Mouse (Mus musculus) common myeloid progenitor, adult 5-6 weeks (primary cell): ENCODE measurements around the gene Capn2. TPM values are rescaled to one million over a fixed set of nuclear protein-coding genes. Genes with fewer than 3 reads are reported as not detected.

Source experiments
- ATAC-seq: replicated peaks from 2 replicates; pipeline ENCODE4 v1.8.0; 2016; ENCODE audit warnings: low read depth, mild to moderate bottlenecking, moderate TSS enrichment, inconsistent platforms; ENCODE audit not compliant: poor library complexity, severe bottlenecking
- total RNA-seq: library from RNA; stranded (forward); fragments of 200-1000, 187-1606 nt; gene quantifications from 2 replicates; pipeline ENCODE4 v1.2.3, GENCODE M21; 2017

Capn2 gene
- total RNA-seq, 1 experiment from 2014 or later: 22.4 TPM

DNA sequence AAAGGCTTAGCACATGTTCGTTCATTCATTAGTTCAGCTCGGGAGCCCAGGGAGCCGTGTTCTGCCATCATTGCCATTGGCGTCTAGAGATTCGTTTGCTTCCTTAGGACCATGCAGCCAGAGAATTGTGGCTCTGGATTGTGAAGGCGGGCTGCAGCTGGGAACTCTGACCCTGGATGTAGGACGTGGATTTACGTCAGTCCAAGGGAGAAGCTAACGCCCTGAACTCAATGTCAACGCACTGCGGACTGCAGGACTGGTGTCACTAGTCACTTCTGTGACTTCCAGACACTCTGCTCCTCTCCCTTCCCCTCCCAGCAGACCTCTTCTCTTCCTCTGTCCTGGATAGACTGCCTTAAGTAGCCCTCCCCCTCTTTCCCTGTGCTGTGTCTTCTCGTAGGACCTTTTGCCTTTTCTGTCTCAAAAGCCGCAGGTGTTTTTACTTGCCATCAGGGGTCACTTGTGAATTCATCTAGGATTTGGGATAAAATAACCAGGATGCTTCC lies 9.9 kb upstream of the Capn2 start:
- no peak for ATAC-seq

DNA sequence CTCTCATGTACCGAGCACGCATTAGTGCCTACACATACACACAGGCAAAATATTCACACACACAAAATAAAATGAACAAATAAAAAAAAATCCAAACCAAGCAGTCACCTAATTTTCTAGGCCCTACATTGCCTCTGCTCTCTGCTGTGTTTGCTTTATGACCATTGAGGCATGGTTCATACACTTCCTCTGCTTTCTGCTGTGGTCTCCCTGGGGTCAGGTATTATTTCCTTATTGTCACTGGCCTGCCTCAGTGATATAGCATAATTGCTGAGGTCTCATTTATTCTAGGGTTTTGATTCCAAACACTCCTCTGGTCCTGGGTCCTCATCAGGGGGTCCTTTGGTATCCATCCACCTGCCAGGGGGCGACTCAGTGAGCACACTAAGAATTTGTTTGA lies 8.2 kb upstream of the Capn2 start:
- ATAC-seq: no peak

GRCm38 (mm10) chr1:182523692-182524091 lies 6.3 kb upstream of the Capn2 start:
- ATAC-seq: no peak

DNA sequence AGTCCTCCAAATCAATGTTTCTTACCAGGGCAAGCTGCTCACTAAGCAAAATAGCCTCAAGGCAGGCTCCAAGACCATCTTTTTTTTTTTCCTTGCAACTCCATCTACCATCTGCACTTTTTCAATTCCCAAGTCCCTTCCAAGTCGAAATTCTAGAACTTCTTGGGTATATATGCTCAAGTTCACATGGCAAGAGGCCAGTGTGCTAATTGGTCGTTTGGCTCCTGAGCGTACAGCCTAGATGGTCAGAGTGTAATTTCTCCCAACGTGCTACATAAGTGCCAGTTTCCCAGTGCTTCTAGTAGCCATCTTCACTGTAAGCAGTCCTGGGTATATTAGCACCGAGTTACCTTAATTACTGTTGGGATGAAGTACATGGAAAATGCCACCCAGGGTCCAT lies 5.6 kb upstream of the Capn2 start:
- no peak for ATAC-seq

DNA sequence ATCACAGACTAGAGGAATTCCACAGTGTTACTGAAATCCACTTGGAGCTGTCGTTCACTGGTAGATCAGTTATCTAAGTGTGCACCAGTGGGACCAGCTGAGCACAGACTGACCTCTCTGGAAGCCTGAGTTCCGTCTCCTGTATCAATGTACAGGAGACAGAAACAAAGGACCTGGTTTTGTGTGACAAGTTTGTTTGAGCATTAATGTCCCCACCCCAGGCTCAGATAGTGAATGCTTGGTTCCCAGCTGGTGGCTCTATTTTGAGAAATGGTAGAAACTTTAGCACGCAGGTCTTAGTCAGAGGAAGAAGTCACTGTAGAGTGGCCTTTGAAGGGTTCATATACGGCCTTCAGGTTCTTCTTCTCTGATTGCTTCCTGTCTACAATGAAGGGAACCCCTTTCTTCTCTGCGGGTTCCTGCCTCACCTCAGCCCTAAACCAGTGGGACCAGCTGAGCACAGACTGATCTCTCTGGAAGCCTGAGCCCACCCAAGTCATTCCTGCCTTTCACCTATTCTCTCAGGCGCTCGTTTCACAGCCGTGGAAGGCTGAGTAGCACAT lies 3.6 kb upstream of the Capn2 start:
- no peak for ATAC-seq

DNA sequence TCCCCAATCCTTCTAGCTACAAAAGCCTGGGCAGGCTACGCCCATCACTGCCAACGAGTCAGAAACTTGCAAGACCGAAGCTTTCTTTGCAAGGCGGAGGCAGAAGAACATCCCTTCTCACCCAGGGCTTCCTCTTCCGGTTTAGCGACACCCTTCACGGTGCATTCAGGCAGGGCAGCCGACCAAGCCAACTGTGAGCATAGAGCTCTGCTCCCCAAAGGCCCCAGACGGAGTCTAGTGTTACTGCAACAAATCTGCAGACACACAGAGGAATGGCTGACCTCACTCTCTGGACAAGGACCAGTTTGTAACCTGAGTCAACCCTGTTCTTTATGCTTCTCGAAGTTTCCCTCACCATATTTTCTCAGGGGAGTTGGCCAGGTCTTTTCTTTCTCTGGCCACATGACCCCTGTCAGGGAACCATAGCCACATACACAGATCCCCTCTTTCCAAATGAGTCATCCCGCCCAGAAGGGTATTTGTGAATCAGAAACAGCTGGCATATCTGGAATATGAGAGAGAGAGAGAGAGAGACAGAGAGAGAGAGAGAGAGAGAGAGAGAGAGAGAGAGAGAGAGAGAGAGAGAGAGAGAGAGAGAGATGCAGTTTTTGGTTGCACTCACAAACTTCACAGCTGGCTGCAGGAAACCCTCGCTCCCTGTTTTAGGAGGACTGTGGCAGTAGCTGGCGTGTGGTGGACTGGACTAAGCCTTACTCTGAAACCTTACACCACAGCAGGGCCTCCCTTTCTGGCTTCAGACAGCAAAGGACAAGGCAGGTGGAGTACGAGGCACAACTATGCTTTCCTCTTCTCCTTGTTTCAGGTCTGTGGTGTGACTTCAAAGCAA lies 2.9 kb upstream of the Capn2 start:
- ATAC-seq: peak; percentile 46

DNA sequence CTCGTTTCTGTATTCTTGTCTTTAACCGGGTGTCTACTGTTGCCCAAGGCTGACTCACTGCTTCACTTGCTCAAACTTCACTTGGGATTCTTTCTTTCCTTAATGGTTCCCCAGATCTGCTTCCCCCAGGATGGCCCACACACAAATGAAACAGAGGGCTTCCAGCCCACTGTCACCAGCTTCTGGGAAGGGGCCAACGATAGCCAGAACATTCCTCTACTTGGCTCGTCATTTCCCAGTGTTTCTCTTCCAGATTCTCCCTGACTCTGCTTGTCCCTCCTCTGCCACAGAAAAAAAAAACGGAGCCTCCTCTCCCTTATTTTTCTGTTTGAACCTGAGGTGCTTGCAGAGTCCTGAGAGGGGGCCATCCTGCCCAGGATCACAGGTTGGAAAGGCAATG lies 1.9 kb upstream of the Capn2 start:
- no peak for ATAC-seq

- no peak for ATAC-seq
These were observed 1.4 kb upstream of the Capn2 start for GRCm38 (mm10) chr1:182518811-182519210.

GRCm38 (mm10) chr1:182518143-182518680 lies 804 bp upstream of the Capn2 start:
- no peak for ATAC-seq

DNA sequence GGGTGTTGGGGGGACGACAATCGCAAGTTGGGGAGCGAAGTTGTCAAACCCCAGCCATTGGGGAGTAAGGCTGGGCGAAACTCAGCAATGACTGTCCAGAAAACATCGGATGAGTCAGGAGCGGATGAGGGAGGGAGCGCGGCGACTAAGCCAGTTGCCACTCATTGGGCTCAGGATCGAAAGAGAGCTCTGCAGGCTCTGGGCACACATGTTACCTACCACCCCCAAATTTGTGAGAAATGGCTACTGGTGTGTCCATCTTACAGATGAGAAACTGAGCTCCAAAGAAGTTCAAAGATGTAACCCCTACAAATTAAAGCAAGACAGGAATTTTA lies 236 bp upstream of the Capn2 start:
- ATAC-seq: no peak

GRCm38 (mm10) chr1:182514803-182515590 lies 2.4 kb downstream of the Capn2 start:
- ATAC-seq: no peak

GRCm38 (mm10) chr1:182513714-182514113 lies 3.7 kb downstream of the Capn2 start:
- ATAC-seq: no peak

- peak; percentile 57 for ATAC-seq
These were observed 4.5 kb downstream of the Capn2 start for GRCm38 (mm10) chr1:182512901-182513410.

DNA sequence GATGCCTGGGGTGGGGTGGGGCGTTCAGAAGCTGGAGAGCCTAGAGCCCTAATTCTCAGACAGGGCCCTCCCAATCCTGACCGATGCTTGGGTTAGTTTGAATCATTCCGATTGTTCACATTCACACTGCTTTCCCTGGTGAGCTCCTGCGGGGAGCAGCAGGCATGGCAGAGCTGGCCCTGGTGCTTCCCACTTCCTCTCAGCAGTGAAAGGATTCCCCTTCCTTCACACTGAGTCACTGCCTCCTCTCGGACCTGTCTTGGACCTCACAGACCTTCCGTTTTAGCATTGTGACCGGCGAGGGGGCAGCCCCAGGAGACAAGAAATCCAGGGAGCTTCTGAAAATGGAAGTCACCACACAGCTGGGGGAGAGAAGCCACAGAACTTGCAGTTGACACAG lies 5.6 kb downstream of the Capn2 start:
- no peak for ATAC-seq

- ATAC-seq: no peak
These were observed 6.3 kb downstream of the Capn2 start for GRCm38 (mm10) chr1:182511073-182511472.

GRCm38 (mm10) chr1:182509110-182509797 lies 8.2 kb downstream of the Capn2 start:
- no peak for ATAC-seq

GRCm38 (mm10) chr1:182506229-182506986 lies 11.0 kb downstream of the Capn2 start:
- ATAC-seq: peak; percentile 69

DNA sequence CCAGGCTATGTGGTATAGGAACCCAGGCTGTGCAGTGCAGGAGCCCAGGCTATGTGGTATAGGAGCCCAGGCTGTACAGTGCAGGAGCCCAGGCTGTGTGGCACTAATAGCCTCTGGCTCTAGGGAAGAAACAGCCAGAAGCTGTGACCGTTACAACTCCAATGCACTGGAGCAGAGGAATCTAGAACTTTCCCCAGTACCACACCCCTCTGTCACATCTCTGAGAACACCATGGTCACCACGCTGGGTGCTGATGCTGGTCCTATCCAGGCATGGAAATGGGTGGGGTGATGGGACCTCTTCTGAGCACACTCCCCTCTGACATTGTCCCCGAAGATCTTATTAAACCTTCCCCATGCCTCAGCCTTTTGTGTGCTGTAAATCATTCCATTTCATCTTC lies 12.1 kb downstream of the Capn2 start:
- ATAC-seq: no peak

GRCm38 (mm10) chr1:182504223-182504622 lies 13.2 kb downstream of the Capn2 start:
- peak; percentile 77 for ATAC-seq
